Mouse (Mus musculus) kidney, adult 11 months (tissue): ENCODE measurements around the gene Phf2.

Source experiments
- DNase-seq: peaks from one replicate; pipeline ENCODE4 v3.0.0; 2022

The Phf2 gene

DNA sequence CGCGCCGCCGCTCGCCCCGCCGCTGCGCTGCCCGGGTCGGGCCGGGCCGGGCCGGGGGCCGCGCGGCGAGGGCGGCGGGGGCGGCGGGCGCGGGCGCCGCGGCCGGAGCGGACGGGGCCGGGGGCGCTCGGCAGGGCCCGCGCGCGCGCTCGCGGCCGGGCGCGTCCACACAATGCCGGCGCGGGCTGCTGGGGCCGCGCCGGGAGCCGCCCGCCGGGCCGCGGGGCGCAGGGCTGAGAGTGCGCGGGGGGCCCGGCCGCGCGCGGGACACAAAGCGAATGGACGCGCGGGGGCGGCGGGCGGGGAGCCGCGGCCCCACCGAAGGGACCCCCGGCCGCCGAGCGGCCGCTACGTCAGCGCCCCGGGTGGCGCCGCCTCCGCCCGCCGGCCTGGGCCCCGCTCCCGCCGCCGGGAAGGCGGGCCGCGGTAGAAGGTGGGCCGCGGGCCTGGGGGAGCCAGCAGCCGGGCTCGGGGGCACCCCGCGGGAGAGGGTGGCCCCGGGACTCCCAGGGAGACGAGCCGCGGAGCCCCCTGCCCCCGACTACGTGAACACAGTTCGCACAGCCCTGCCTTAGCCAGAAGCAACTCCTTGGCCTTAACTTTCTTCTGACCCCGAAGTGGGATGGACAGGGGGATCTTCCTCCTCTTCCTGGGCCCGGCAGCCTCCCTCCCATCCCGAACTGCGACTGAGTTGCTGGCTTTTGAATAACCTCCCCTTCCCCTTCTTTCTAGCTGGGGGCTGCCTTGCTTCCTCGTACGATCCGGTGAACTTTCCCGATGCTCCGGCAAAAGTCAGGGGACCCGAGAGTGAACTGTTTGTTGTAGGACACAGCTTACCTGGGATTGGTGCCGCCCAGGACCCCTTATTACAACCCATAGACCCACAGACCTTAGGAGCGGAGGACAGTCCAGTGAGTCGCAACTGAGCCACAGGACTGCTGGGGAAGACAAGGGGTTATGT lies at the start of gene Phf2:
Gene Phf2 (minus strand): TSS at position 349 of the 961 bp plus-strand sequence.
- DNase-seq = no peak

DNA sequence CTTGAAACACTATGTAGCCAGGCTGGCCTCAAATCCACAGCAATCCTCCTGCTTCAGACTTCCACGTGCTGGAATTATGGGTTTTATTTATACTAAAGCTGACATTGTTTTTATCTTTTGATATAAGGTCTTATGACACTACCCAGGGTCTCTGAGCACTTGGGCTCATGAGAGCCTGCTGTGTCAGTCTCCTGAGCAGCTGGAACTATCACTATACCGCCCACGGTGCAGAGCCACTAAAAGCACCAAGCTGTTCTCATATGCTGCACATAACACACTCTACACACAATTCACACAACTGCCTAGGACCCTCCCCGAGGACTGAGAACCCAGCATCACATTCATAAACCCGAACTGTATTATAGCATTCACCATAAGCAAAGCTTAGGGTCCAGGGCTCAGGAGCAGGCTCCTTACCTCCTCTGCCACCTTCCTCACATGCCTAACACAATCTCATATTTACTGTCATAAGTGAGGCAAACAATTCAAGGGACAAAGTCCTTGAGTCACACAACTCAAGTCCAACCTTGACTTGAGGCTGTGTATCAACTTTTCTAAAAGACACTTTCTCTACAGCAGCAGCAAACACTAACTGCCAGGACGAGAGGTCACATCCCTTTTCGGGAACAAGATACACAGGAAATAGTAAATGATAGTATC lies 49.0 kb upstream of the Phf2 start:
- DNase-seq = no peak

DNA sequence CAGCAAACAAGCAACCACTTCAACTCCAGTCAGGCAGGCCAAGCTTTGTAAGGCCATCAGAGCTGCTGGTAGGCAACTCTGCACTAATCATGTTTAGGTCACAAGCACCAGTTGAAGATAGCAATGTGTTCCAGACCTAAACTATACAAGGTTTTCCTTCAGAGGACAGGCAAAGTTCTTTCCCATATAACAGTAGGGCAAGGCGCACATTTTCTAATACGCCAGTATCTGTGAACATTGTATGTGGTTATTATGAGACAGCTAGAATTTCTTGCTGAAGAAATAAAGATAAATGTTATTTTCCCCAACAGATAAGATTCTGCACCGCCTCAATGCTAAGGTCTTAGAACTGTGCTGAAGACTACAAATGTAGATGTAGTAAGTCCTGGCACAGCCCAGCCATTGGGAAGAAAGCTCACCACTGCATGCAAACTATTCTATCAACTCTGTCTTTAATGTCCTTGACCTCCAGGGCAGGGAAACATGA lies 46.2 kb upstream of the Phf2 start:
- DNase-seq = no peak

DNA sequence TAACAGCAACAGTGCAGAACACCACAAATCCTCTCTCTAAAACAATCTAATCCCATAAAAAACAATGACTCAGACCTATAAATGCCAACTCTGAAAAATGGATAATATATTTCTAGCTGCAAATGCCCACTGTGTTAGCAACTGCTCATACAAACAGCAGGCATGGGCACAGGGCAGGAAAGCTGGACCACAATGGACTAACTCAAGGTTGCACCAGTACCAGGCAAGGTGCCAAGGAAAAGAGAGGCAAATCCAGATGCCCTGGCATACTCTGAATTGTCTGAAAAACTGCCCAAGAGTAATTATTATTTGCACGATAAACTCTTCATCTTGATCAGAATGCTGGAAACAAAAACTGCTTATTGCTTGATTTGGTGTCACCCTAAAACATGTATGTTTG lies 42.8 kb upstream of the Phf2 start:
- DNase-seq = no peak

DNA sequence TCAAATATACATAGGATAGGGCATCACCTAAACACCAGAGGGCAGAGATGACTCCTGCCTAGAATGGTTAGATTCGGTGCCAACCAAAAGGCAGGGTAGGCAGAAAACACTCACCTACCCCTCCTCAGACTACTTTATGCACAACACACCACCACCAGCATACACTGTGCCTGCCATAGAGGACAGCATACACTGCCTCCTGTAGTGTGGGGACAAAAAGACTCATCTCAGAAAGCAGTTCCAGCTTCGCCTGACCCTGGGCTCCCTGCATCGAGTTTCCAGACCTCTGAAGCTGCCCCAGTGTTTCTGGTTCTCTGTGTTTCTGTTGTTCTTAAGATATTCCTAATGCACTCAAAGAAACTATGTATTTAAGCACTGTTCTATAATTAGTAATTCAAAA lies 42.2 kb upstream of the Phf2 start:
- no peak for DNase-seq

DNA sequence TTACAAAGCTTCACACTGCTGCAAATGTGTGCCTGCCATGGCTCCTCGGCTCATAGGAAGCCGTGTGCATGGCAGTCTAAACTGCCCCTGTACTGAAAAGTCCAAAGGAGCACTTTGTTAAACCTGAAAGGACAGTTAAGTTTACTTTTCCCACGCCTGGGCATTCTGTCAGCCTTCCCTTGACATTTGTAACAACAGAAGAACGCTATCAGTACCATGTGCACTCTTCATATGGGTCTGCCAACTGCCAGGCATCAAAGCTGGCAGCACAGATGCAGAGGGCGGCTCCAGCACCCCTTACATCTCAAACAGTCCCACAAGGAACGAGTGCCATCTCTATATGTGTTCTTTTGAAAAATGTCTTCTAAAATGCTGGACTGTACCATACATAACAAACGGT lies 40.5 kb upstream of the Phf2 start:
- no peak for DNase-seq

- DNase-seq = no peak
Measured at GRCm38 (mm10) chr13:48905458-48905857, 34.5 kb upstream of the Phf2 start.

DNA sequence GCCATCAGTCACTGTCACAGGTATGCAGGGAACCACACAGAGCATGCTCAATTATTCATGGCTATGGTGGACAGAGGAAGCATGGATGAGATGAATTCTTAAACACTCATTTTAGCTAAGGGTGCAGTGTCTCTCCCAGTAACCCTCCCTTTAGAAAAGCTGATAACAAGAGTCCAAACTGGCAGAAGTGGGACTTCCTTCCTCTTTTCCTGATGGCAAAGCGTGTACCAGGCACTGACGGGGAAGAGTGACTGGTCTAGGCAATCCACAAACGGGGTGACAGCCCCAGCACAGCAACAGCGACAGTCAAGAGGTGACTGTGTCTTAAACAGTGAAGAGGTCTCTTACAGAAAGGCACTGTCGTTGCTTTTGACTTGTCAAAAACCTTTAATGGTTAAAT lies 24.5 kb upstream of the Phf2 start:
- no peak for DNase-seq

- peak; percentile 49 for DNase-seq
Measured at GRCm38 (mm10) chr13:48890260-48890960, 19.5 kb upstream of the Phf2 start.

DNA sequence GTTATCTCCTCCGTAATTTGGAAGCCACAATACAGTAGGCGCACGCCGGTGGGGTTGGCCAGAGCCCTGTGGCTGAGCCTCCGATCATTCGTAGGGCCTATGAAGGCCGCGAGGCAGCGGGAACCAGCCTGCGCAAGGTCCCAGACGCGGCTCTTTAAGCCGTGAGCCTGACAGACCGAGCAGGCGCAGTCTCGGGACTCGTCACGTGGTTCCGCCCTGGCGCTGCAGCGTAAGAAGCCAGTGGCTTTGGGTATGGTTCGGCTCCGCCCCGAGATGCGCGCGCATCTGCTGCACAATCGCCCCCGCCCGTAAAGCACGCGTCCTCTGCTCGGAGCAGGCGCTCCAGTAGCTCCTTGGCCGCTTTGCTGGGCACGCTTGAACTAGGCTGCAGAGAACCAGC lies 7.6 kb upstream of the Phf2 start:
- DNase-seq = peak; percentile 98

DNA sequence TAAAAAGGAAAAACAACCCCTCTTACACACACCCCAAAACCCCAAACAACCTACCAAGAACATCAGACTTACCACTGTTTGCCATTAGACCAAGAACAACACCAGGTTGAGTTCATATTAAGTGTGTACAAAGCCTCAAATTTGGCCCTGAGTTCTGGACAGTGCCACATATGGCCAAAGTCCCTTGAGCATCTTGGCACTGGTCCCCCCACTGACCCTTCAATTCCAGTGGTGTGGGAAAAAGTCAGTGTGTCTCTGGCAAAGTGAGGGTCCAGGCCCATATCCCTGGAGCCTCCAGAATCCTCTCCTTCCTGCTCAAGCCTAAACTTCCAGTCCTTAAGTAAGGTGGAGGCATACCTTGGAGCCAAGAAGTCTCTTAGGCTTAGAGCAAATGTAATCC lies 6.9 kb upstream of the Phf2 start:
- DNase-seq = peak; percentile 38

- no peak for DNase-seq
Measured at GRCm38 (mm10) chr13:48872726-48873125, 1.8 kb upstream of the Phf2 start.

DNA sequence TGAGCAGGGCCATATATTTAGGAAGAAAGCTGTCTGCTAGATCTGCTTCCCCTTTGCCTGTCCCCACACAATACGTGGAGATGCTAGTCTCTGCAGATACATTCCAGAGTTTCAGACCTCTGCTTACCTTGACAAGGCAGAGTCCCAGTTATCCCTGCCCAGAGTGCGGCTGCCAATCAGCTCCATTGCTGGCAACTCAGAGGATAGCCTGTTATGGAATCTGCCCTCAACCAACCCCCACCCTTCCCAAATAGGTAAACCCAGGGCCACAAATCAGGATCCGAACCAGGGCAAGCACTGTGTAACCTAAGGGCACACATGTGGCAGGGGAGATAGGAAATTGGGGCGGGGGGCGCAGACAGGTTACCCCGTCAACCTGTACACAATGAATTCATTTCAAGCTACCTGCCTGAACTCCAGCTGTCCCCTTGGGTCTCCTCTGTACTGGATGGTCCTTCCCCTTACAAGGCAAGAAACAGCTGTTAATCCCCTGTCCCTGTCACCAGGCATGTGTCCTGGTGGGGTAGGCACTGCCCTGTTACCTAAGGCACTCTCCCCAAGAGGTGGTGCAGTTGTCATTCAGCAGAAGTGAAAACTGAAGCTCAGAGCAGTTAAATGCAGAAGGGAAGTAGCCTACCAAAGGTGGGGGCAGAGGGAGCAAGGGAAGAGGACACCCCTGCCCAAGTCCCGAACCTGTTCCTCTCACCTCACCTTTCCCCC lies 1.1 kb upstream of the Phf2 start:
- DNase-seq = peak; percentile 55

GRCm38 (mm10) chr13:48869950-48870770 lies 759 bp downstream of the Phf2 start:
- DNase-seq = no peak

- peak; percentile 49 for DNase-seq
Measured at GRCm38 (mm10) chr13:48869600-48869949, 1.3 kb downstream of the Phf2 start.

- no peak for DNase-seq
Measured at GRCm38 (mm10) chr13:48869088-48869487, 1.8 kb downstream of the Phf2 start.

DNA sequence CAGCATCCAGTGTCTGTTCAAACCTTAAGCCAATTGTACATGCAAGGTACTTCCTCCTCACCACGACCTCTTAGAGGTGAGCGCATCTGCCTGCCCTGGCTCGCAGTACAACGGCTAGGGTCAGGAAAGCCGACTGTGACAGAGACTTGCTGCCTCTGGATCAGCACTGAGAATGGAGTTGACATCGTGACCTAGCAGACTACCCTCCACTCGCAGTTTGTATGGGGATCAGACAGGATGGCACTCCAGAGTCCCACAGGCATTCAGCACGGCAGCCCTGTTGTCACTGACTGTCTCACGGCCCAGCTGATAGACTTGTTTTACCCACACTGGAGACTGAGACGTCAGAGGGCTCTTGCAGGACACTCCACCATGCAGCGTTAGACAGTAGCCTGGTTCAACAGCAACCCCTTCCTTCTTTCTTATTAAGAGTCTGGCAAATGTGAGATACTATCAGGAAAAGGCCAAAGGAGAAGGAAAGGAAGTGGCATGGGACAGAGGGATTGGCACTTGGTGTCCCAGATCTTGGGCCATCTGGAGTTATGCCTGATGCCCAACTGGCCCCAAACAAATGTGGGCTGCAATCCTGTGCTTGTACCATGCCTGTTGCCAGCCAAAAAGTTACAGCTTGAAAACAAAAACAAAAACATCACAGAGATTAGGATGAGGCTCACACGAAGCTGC lies 6.1 kb downstream of the Phf2 start:
- no peak for DNase-seq

DNA sequence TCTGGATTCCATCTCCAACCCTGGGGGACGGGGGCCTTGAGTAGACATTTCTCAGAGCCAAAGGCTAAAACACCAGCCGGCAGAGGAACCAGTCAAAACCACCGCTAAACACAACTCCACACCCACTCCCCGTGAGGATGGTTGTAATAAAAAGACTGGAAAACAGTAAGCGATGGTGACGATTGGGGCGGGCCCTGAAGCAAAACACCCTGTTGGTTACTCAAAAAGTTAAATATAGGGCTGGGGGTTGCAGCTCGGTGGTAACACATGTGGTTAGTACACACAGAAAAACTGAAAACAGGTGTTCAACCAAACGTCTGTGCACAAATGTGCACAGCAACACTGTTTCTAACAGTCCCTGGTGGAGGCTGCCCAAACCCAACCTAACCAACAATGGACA lies 7.4 kb downstream of the Phf2 start:
- DNase-seq = no peak

GRCm38 (mm10) chr13:48861913-48862312 lies 9.0 kb downstream of the Phf2 start:
- no peak for DNase-seq

- no peak for DNase-seq
Measured at GRCm38 (mm10) chr13:48858779-48859178, 12.1 kb downstream of the Phf2 start.

- no peak for DNase-seq
Measured at GRCm38 (mm10) chr13:48858054-48858453, 12.9 kb downstream of the Phf2 start.
